Mouse (Mus musculus) thymus, adult 2 months (tissue): Measurements from ENCODE around the gene Rprd1b.
"Not testable (repeated sequence)": the region's sequence is repeated elsewhere in the genome, so short reads cannot be mapped to it uniquely, and the experiment has no call there.

ENCODE experiments used
- CTCF ChIP-seq: fragments of 200-500 bp; IDR thresholded peaks from 2 replicates; pipeline ENCODE4 v1.5.1; 2012; ENCODE audit warnings: mild to moderate bottlenecking, control low read depth, low read length, moderate library complexity, borderline replicate concordance; ENCODE audit not compliant: control insufficient read depth, poor library complexity, insufficient read depth; ENCODE audit errors: extremely low read depth
- POLR2A ChIP-seq: fragments of 200-500 bp; IDR thresholded peaks from 2 replicates; pipeline ENCODE4 v1.6.1; 2012; ENCODE audit warnings: mild to moderate bottlenecking, low read length, control low read depth, moderate library complexity; ENCODE audit not compliant: control insufficient read depth, poor library complexity, insufficient read depth; ENCODE audit errors: extremely low read depth

DNA sequence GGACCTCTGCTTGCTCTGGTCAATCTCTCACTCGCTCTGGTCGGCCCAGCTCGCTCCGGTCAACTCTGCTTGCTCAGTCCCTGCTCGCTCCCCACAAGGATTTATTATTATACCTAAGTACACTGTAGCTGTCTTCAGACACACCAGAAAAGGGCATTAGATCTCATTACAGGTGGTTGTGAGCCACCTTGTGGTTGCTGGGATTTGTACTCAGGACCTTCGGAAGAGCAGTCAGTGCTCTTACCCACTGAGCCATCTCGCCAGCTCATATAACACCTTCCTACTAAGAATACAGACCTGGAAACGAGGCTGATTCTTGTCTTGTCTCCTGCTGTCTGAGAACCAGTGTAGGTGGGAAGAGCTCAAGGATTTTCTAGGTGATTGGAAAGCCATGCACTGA lies 27.1 kb downstream of the Rprd1b start:
- not testable (repeated sequence) for TF ChIP-seq CTCF, POLR2A
